Mouse (Mus musculus): ENCODE measurements at regions not wholly inside any gene's neighbourhood (a gene's known extent, or its start where the extent isn't known, plus 50 kb on each side); places are given as distances from the start of the nearest gene placed in this dataset.

- DNase-seq (ENCODE audit: low spot score), result no peak
Measured at GRCm38 (mm10) chr14:100610017-100610760, 325.7 kb upstream of the Klf12 start.

- DNase-seq (ENCODE audit: low spot score), result peak; percentile 7
Measured at GRCm38 (mm10) chr14:100607109-100607508, 322.6 kb upstream of the Klf12 start.

GRCm38 (mm10) chr14:100600886-100601451, 316.5 kb upstream of the Klf12 start:
- no peak for DNase-seq (ENCODE audit: low spot score)

GRCm38 (mm10) chr14:100570026-100570425, 285.5 kb upstream of the Klf12 start:
- DNase-seq (ENCODE audit: low spot score), result no peak

- DNase-seq (ENCODE audit: low spot score), result no peak
Measured at GRCm38 (mm10) chr14:100561884-100562283, 277.4 kb upstream of the Klf12 start.

- peak; percentile 60 for DNase-seq (ENCODE audit: low spot score)
Measured at GRCm38 (mm10) chr14:100558378-100558777, 273.9 kb upstream of the Klf12 start.

GRCm38 (mm10) chr14:100552466-100552865, 268.0 kb upstream of the Klf12 start:
- DNase-seq (ENCODE audit: low spot score), result no peak

GRCm38 (mm10) chr14:100550266-100550665, 265.8 kb upstream of the Klf12 start:
- DNase-seq (ENCODE audit: low spot score), result no peak

- peak; percentile 2 for DNase-seq (ENCODE audit: low spot score)
Measured at GRCm38 (mm10) chr14:100530217-100530616, 245.7 kb upstream of the Klf12 start.

- DNase-seq (ENCODE audit: low spot score), result no peak
Measured at GRCm38 (mm10) chr14:100529758-100530157, 245.3 kb upstream of the Klf12 start.

- no peak for DNase-seq (ENCODE audit: low spot score)
Measured at GRCm38 (mm10) chr14:100509396-100509795, 224.9 kb upstream of the Klf12 start.

- DNase-seq (ENCODE audit: low spot score), result no peak
Measured at GRCm38 (mm10) chr14:100508087-100508486, 223.6 kb upstream of the Klf12 start.

GRCm38 (mm10) chr14:100507616-100508015, 223.1 kb upstream of the Klf12 start:
- DNase-seq (ENCODE audit: low spot score), result no peak

- DNase-seq (ENCODE audit: low spot score), result no peak
Measured at GRCm38 (mm10) chr14:100488837-100489236, 204.4 kb upstream of the Klf12 start.

GRCm38 (mm10) chr14:100485489-100485888, 201.0 kb upstream of the Klf12 start:
- DNase-seq (ENCODE audit: low spot score), result no peak

- no peak for DNase-seq (ENCODE audit: low spot score)
Measured at GRCm38 (mm10) chr14:100484101-100484500, 199.6 kb upstream of the Klf12 start.

- no peak for DNase-seq (ENCODE audit: low spot score)
Measured at GRCm38 (mm10) chr14:100477595-100478380, 193.3 kb upstream of the Klf12 start.

- peak; percentile 72 for DNase-seq (ENCODE audit: low spot score)
Measured at GRCm38 (mm10) chr14:100468311-100468710, 183.8 kb upstream of the Klf12 start.

- DNase-seq (ENCODE audit: low spot score), result no peak
Measured at GRCm38 (mm10) chr14:100462321-100462720, 177.8 kb upstream of the Klf12 start.

GRCm38 (mm10) chr14:100461141-100462043, 176.9 kb upstream of the Klf12 start:
- peak; percentile 77 for DNase-seq (ENCODE audit: low spot score)

- no peak for DNase-seq (ENCODE audit: low spot score)
Measured at GRCm38 (mm10) chr14:100459601-100460290, 175.3 kb upstream of the Klf12 start.

All from gastrocnemius, adult 18-20 months (tissue).